Mouse (Mus musculus): Measurements from ENCODE around the gene Zcchc7. TPM values are rescaled to one million over a fixed set of nuclear protein-coding genes. Genes with fewer than 3 reads are reported as not detected.
"Not testable (repeated sequence)": the region's sequence is repeated elsewhere in the genome, so short reads cannot be mapped to it uniquely, and the experiment has no call there.

The Zcchc7 gene
- polyA plus RNA-seq, 1 experiment from 2014 or later, result 19.5 TPM

DNA sequence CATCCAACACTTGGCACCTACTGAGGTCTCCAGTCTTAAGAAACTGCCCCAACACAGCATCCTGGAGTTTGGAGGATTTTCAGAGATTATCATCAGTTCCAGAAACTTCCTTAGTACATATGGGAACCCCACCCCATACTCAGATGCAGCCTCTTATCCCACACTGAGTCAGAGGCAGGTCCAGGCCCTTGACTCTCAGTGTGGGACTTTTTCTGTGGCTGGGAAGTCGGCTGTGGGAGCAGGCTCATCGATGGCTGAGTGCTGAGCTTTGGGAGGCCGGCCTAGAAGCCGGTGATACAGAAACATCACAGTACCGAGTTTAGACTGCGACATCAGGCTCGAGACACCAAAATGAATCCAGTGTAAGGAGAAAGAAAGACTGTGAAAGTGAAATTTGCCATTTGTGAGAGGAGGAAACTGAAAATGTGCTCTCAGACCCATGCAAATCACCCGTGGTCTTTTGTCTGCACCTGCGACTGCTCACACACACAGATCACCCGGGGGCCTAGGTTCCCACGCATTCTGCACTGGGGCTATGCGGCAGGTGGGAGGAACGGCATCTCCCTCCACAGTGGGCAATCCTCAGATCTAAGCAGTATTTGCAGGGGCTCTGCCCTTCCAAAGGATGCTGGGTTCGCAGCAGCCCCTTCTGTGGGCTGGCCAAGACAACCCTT, 184.0 kb downstream of the Zcchc7 start:
- Histone ChIP-seq H3K27me3 (ENCODE audit: control insufficient read depth, insufficient read depth, low read length) (no peaks in the 10 kb centered on the region), H3K9me3 (ENCODE audit: control insufficient read depth, low read length) (no peaks in the 10 kb centered on the region), H3K9ac (ENCODE audit: low read length) (no peak overlapping the region), H3K4me1 (ENCODE audit: control insufficient read depth, insufficient read depth, low read length) (no peaks in the 10 kb centered on the region), H3K4me2 (no peak overlapping the region), H3K27ac (ENCODE audit: low read depth, low read length) (no peak overlapping the region), H3K4me3 (ENCODE audit: low read depth, low read length) (no peak overlapping the region), H3K36me3 (ENCODE audit: control insufficient read depth, insufficient read depth, low read length) (no peaks in the 10 kb centered on the region)
- WGBS, result 88% methylated on average over 14 of the region's 14 CpGs
- ATAC-seq (ENCODE audit: low FRiP score), result no peak
- DNase-seq (ENCODE audit: low spot score, missing footprints), result no peak

DNA sequence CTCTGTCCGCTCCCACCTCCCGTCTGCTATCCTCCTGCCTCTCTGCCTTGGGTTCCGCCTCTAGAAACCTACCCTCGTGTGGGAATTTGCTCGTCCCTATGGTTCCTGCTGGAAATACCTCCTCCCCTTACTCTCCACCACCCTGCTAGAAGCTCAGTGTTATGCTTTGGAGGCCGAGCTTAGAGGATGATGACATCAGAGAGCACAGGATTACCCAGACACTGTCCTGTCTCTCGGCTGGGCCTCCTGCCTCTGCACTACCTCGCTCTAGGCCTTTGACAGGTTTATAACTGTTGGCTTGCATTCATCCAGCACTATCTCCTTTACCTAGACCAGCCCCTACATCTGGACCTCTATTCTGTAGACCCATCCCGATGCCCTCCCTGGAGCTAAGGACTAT, 184.6 kb downstream of the Zcchc7 start:
- no peak overlapping the region for H3K4me2 ChIP-seq
- H3K27ac ChIP-seq (ENCODE audit: low read depth, low read length), result no peak overlapping the region
- no peaks in the 10 kb centered on the region for H3K4me1 ChIP-seq (ENCODE audit: control insufficient read depth, insufficient read depth, low read length)
- no peaks in the 10 kb centered on the region for H3K36me3 ChIP-seq (ENCODE audit: control insufficient read depth, insufficient read depth, low read length)
- no peak overlapping the region for H3K4me3 ChIP-seq (ENCODE audit: low read depth, low read length)
- WGBS, result 76% methylated on average over 9 of the region's 9 CpGs
- no peaks in the 10 kb centered on the region for H3K27me3 ChIP-seq (ENCODE audit: control insufficient read depth, insufficient read depth, low read length)
- DNase-seq (ENCODE audit: low spot score, missing footprints), result no peak
- H3K9ac ChIP-seq (ENCODE audit: low read length), result no peak overlapping the region
- ATAC-seq (ENCODE audit: low FRiP score), result no peak
- no peaks in the 10 kb centered on the region for H3K9me3 ChIP-seq (ENCODE audit: control insufficient read depth, low read length)

DNA sequence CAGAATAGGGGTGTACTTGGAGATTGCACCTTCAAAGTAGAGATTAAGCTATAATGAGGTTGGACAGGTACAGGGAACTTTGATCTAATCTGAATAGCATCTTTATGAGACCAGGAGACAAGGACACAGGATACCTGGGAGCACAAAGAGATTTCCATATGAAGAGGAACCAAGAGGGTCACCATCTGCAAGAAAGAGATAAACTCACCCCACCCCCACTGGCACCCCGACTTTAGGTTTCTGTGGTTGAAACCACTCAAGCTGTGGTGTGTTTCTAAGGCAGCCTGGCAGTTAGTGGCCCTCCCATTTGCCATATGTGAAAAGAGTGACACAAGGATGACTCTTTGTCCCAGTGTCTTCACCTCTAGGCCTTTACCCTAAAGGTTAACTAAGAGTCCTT, 186.6 kb downstream of the Zcchc7 start:
- ATAC-seq (ENCODE audit: low FRiP score) (no peak), DNase-seq (ENCODE audit: low spot score, missing footprints) (no peak)
- no peaks in the 10 kb centered on the region for H3K27me3 ChIP-seq (ENCODE audit: control insufficient read depth, insufficient read depth, low read length)
- no peak overlapping the region for H3K4me2 ChIP-seq
- no peaks in the 10 kb centered on the region for H3K9me3 ChIP-seq (ENCODE audit: control insufficient read depth, low read length)
- no peak overlapping the region for H3K9ac ChIP-seq (ENCODE audit: low read length)
- no peaks in the 10 kb centered on the region for H3K4me1 ChIP-seq (ENCODE audit: control insufficient read depth, insufficient read depth, low read length)
- H3K36me3 ChIP-seq (ENCODE audit: control insufficient read depth, insufficient read depth, low read length), result no peaks in the 10 kb centered on the region
- no peak overlapping the region for H3K27ac ChIP-seq (ENCODE audit: low read depth, low read length)
- no peak overlapping the region for H3K4me3 ChIP-seq (ENCODE audit: low read depth, low read length)
- 89% methylated on average over 1 of the region's 1 CpGs for WGBS

DNA sequence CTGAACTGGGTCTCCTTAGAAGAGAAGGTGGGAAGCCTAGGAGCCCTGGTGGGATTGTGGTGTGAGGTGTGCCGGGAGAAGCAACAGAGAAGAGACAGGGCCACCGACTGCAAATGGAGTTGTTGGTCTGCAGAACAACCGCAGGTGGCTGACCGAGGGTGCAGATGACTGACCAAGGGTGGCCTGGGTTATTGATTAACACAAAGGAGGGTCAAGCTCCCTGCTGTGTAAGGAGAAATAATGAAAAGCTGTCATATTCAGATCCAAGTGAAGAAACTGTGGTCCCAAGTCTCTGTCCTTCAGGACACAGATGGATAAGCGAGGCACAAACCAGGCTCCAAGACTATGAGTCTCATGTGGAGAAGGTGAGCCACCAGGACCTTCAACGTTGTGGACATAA, 187.8 kb downstream of the Zcchc7 start:
- H3K9ac ChIP-seq (ENCODE audit: low read length), result no peak overlapping the region
- no peaks in the 10 kb centered on the region for H3K4me1 ChIP-seq (ENCODE audit: control insufficient read depth, insufficient read depth, low read length)
- H3K27ac ChIP-seq (ENCODE audit: low read depth, low read length), result no peak overlapping the region
- peak; percentile 2 for DNase-seq (ENCODE audit: low spot score, missing footprints)
- H3K27me3 ChIP-seq (ENCODE audit: control insufficient read depth, insufficient read depth, low read length), result no peaks in the 10 kb centered on the region
- no peaks in the 10 kb centered on the region for H3K9me3 ChIP-seq (ENCODE audit: control insufficient read depth, low read length)
- ATAC-seq (ENCODE audit: low FRiP score), result no peak
- no peaks in the 10 kb centered on the region for H3K36me3 ChIP-seq (ENCODE audit: control insufficient read depth, insufficient read depth, low read length)
- no peak overlapping the region for H3K4me3 ChIP-seq (ENCODE audit: low read depth, low read length)
- 81% methylated on average over 6 of the region's 6 CpGs for WGBS
- no peak overlapping the region for H3K4me2 ChIP-seq

DNA sequence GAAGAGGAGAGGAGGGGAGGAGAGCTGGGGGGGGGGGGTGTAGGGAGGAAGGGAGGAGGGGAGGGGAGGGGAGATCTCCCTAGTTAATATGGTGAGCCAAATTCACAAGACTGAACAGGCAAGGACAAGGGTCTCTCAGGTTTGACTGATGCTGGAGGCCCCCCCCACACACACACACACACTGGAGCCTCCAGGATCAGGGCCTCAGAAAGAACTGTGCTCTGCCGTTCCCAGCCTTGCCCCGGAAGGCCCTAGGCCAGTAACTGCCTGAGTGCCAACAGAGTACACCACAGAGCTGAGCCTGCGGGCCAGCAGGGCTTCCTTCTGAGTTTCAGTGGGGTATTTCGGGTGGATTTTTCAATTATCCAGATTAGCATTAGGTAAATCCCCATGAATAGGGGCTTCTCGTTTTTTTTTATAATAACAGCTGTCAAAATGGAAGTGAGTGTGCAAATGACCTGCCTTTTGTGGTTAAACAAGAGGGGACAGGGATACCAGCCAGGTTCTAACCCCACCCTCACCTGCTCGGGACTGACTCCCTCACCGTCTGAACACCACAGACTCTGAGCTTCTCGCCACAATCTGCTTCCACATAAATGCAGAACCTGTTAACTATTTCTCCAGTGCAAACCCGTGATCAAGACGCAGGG, 188.9 kb downstream of the Zcchc7 start:
- no peaks in the 10 kb centered on the region for H3K36me3 ChIP-seq (ENCODE audit: control insufficient read depth, insufficient read depth, low read length)
- ATAC-seq (ENCODE audit: low FRiP score) (no peak), DNase-seq (ENCODE audit: low spot score, missing footprints) (peak; percentile 59)
- no peak overlapping the region for H3K4me3 ChIP-seq (ENCODE audit: low read depth, low read length)
- no peak overlapping the region for H3K27ac ChIP-seq (ENCODE audit: low read depth, low read length)
- WGBS, result 81% methylated on average over 10 of the region's 10 CpGs
- no peak overlapping the region for H3K9ac ChIP-seq (ENCODE audit: low read length)
- no peaks in the 10 kb centered on the region for H3K4me1 ChIP-seq (ENCODE audit: control insufficient read depth, insufficient read depth, low read length)
- no peaks in the 10 kb centered on the region for H3K27me3 ChIP-seq (ENCODE audit: control insufficient read depth, insufficient read depth, low read length)
- H3K9me3 ChIP-seq (ENCODE audit: control insufficient read depth, low read length), result no peaks in the 10 kb centered on the region
- no peak overlapping the region for H3K4me2 ChIP-seq

DNA sequence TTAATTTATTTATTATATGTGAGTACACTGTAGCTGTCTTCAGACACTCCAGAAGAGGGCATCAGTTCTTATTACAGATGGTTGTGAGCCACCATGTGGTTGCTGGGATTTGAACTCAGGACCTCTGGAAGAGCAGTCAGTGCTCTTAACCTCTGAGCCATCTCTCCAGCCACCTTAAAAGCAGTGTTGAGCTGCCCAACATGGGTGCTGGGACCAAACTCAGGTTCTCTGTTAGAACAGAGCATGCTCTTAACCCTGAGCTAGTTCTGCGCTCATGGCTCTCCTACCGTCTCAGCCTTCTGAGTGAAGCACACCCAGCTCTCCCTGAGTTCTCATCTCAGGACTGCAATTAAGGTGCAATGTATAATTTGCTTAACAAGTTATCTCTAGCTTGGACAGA, 190.4 kb downstream of the Zcchc7 start:
- not testable (repeated sequence) for H3K9me3 ChIP-seq (ENCODE audit: control insufficient read depth, low read length); H3K27ac ChIP-seq (ENCODE audit: low read depth, low read length); DNase-seq (ENCODE audit: low spot score, missing footprints); H3K4me2 ChIP-seq; H3K4me3 ChIP-seq (ENCODE audit: low read depth, low read length); H3K36me3 ChIP-seq (ENCODE audit: control insufficient read depth, insufficient read depth, low read length); H3K9ac ChIP-seq (ENCODE audit: low read length); H3K27me3 ChIP-seq (ENCODE audit: control insufficient read depth, insufficient read depth, low read length); ATAC-seq (ENCODE audit: low FRiP score); H3K4me1 ChIP-seq (ENCODE audit: control insufficient read depth, insufficient read depth, low read length)
- WGBS, result 98% methylated on average over 2 of the region's 2 CpGs

DNA sequence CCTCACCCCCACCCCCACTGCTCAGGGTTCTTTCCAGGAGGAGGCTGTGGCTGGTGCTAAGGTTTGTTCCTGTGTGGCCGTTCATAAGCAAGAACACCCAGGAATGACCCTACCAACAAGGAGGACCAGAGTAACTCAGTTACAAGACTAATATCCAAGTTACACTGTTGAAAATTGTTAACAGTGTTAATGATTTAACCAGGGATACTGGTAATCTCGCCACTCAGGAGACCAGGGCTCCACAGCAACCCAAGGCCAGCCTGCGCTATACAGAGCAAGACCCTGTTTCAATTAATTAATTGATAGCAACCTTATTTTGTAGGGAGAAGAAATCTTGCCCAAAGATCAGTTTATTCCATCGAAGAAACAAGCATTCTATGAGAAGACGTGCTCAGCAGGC, 191.8 kb downstream of the Zcchc7 start:
- no peaks in the 10 kb centered on the region for H3K36me3 ChIP-seq (ENCODE audit: control insufficient read depth, insufficient read depth, low read length)
- H3K9ac ChIP-seq (ENCODE audit: low read length), result no peak overlapping the region
- no peak overlapping the region for H3K27ac ChIP-seq (ENCODE audit: low read depth, low read length)
- 88% methylated on average over 5 of the region's 5 CpGs for WGBS
- no peak overlapping the region for H3K4me2 ChIP-seq
- no peak for DNase-seq (ENCODE audit: low spot score, missing footprints)
- no peak overlapping the region for H3K4me3 ChIP-seq (ENCODE audit: low read depth, low read length)
- no peaks in the 10 kb centered on the region for H3K9me3 ChIP-seq (ENCODE audit: control insufficient read depth, low read length)
- no peak for ATAC-seq (ENCODE audit: low FRiP score)
- no peaks in the 10 kb centered on the region for H3K4me1 ChIP-seq (ENCODE audit: control insufficient read depth, insufficient read depth, low read length)
- H3K27me3 ChIP-seq (ENCODE audit: control insufficient read depth, insufficient read depth, low read length), result no peaks in the 10 kb centered on the region

DNA sequence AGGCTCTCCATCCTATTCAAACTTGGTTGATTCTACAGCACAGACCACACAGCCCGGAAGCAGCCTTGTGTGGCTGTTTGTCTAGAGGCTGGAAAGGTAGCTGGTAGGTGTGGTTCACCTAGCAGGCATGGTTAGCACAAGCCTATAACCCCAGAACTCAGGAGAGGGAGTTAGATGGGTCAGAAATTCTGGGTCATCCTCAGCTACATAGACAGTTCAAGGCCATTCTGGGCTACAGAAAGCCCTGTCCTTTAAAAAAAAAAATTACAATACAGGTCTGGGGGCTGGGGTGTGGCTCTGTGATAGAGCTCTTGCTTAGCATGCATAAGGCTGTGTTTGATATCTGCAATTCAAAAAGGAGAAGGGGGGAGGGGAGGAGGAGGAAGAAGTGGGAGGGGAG, 192.6 kb downstream of the Zcchc7 start:
- ATAC-seq (ENCODE audit: low FRiP score) (no peak), DNase-seq (ENCODE audit: low spot score, missing footprints) (peak; percentile 73)
- 94% methylated on average over 1 of the region's 1 CpGs for WGBS
- H3K4me2 ChIP-seq, result no peak overlapping the region
- no peak overlapping the region for H3K9ac ChIP-seq (ENCODE audit: low read length)
- H3K4me3 ChIP-seq (ENCODE audit: low read depth, low read length), result no peak overlapping the region
- no peaks in the 10 kb centered on the region for H3K36me3 ChIP-seq (ENCODE audit: control insufficient read depth, insufficient read depth, low read length)
- H3K27ac ChIP-seq (ENCODE audit: low read depth, low read length), result no peak overlapping the region
- H3K27me3 ChIP-seq (ENCODE audit: control insufficient read depth, insufficient read depth, low read length), result no peaks in the 10 kb centered on the region
- no peaks in the 10 kb centered on the region for H3K9me3 ChIP-seq (ENCODE audit: control insufficient read depth, low read length)
- no peaks in the 10 kb centered on the region for H3K4me1 ChIP-seq (ENCODE audit: control insufficient read depth, insufficient read depth, low read length)

DNA sequence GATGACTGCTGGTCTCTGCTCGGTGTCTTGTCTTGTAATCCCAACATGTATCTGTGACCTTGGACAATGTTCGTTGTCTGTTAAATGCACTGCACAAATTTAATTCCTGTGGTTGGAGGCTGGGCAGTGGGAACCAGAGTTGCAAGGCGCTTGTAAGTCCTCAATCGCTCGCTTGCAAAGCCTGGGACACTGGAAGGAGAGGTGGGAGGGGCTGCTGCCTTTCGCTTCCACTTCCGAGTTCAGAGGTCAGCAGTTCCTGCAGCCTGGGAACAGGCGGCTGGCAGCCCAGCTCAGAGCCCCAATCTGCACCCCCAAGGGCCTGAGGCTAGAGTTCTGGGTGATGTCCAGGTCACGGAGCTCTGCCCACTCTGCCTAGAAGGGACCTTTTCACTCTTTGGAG, 197.4 kb downstream of the Zcchc7 start:
- no peak overlapping the region for H3K27ac ChIP-seq (ENCODE audit: low read depth, low read length)
- 75% methylated on average over 9 of the region's 9 CpGs for WGBS
- no peak overlapping the region for H3K4me3 ChIP-seq (ENCODE audit: low read depth, low read length)
- H3K9me3 ChIP-seq (ENCODE audit: control insufficient read depth, low read length), result no peaks in the 10 kb centered on the region
- no peaks in the 10 kb centered on the region for H3K27me3 ChIP-seq (ENCODE audit: control insufficient read depth, insufficient read depth, low read length)
- H3K9ac ChIP-seq (ENCODE audit: low read length), result no peak overlapping the region
- ATAC-seq (ENCODE audit: low FRiP score) (no peak), DNase-seq (ENCODE audit: low spot score, missing footprints) (peak; percentile 81)
- no peak overlapping the region for H3K4me2 ChIP-seq
- H3K4me1 ChIP-seq (ENCODE audit: control insufficient read depth, insufficient read depth, low read length), result no peaks in the 10 kb centered on the region
- H3K36me3 ChIP-seq (ENCODE audit: control insufficient read depth, insufficient read depth, low read length), result no peaks in the 10 kb centered on the region
